Mouse (Mus musculus): ENCODE measurements around the gene Ccdc40. TPM values are rescaled to one million over a fixed set of nuclear protein-coding genes. Genes with fewer than 3 reads are reported as not detected.

The Ccdc40 gene
- polyA plus RNA-seq, 1 experiment = not detected

DNA sequence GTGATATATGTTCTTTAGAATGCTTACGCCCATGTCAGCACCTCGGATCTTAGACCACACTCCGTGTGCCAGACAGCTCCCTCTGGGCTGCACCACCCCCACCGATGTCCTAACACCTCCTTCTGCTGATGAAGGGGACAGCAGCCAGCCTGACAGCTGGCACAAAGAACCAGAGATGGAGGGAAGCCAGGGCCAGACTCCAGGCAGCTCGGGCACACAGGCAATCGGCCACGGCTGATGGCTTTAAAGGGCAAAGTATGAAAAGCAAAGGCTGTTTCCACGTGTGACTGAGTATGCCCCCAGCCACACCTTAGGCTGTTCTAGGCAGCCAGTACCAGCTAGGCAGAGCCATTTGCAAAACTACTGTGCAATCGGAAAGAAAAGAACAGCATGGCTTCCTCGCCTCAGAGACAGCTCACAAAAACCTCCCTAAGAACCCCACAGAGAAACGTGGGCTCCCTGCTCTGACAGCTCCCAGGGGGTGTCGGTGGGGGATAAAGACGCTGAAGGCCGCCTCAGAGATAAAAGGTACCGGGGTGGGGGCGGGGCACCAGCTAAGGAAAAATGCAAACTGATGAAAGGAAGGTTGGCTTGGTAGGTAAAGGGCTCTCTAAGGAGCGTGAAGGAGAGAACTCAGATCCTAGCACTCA, 8.4 kb upstream of the Ccdc40 start:
- TF ChIP-seq GATA1 (IDR thresholded peaks at IDR 0.05; ENCODE audit: low read length) = no peak

DNA sequence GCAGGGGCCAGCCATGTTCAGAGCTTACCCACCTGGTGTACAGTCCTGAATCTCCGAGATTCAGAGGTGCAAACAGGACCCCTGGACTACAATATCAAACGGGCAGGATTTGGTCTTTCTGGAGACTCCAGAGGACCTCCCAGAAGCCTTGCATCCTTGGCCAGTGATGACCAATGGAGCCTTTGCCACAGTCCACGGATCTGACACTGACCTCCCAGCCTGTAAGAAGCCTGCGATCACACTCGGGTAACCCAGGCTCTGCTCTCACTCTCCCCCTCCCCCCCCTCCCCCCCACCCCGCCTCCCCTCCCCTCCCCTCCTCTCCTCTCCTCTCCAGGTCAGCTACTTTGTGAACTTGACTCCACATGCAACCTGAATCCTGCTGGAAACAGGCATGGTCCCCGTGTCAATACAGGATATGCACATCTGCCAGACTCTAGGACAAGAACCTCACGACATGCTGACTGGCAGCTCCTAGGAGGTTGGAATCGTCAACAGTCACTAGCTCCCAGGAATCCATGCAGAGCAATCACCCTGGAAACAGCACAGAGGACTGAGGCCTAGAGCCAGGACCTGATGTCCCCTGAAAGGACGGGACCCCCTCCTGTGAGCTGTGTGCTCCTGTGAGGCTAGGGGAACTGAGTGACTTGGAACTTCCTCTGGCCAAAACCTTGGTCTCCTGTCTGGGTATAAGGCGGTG, 6.4 kb upstream of the Ccdc40 start:
- TF ChIP-seq GATA1 (IDR thresholded peaks at IDR 0.05; ENCODE audit: low read length) = no peak

DNA sequence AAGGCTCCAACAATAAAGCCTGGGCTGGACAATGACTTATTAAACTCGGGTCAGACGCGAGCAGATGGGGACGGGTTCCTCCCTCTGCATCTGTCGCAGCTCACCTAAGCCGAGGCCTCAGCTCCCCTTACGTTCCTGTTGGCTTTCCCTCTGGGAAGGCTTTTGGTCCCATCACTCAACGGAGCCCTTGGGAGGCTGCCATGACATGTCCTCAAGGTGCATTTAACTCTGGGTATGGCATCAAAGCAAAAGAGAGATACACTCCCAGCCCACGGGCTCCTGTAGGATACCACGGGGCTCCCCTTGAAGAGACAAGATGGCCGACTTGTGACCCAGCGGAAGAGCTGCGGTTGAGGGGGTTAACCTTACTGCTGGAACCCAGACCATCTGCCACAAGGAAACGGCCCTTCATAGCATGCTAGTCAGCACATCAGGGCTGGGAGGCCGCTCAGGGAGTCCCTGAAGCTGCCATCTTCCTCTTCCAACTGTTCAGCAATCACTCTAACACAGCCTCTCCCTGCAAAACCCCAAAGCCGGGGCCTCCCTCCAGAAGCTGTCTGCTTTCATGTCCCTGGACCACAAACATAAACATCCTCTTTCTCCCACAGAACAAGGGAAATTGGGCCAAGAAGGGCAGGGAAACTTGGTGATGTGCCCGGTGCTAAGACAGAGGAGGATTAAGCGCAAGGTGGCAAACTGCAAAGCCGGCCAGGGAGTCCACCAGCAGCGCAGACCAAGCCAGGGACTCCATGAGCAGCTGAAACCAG, 5.1 kb upstream of the Ccdc40 start:
- no peak for TF ChIP-seq GATA1 (IDR thresholded peaks at IDR 0.05; ENCODE audit: low read length)

DNA sequence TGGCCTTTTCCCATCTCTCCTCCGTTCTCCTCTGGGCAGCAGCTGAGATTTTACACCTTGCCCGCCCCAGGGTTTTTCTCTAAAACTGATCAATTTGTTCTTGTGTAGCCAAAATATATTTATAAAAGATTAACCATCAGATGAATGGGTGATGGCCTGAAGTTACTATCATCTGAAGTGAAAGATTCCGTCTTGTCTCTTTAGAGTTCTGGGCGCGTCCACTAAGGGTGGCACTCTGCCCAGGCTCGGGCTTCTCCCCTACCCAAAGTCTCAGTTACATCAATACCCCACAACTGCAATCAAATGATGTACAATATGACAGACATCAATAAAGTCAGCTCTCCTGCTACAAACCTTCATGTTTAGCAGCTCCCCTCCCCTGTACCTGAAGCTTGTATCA, 3.4 kb upstream of the Ccdc40 start:
- TF ChIP-seq GATA1 (IDR thresholded peaks at IDR 0.05; ENCODE audit: low read length) = no peak

DNA sequence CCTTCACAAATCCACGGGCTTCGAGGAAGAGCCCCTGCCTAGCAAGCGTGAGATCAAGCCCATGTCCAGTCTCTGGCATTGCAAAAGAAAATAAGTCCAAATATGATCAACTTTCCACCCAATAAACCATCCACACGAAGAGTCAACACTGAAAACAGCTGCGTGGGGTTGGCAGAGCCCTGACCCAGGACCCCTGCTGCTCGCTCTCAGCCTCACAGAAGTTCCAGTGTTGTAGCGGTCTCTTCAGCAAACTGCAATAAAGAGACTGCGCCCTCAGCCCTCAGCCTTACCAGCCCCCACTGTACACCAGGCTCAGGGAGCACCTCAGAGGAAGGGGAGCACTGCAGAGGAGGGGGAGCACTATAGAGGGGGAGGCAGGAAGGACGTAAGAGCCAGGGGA, 2.7 kb upstream of the Ccdc40 start:
- no peak for TF ChIP-seq GATA1 (IDR thresholded peaks at IDR 0.05; ENCODE audit: low read length)

DNA sequence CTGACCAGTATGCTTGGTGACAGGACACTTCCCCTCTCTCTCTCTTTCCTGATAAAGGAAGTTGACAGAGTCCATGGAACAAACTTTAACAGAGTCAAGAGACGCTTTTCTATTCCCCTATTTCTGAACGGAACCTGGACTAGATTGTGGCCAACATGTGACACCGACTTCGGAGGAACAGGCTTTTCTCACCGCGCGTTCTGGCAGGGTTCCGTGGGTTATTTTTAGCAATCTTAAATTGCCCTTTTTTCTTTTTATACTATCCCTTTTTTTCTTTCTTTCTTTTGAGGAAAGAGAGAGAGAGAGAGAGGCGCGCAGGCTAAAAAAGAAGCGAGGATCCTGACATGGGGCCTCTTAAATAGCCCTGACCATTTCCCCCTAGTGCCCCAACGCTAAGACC, 781 bp upstream of the Ccdc40 start:
- no peak for TF ChIP-seq GATA1 (IDR thresholded peaks at IDR 0.05; ENCODE audit: low read length)

DNA sequence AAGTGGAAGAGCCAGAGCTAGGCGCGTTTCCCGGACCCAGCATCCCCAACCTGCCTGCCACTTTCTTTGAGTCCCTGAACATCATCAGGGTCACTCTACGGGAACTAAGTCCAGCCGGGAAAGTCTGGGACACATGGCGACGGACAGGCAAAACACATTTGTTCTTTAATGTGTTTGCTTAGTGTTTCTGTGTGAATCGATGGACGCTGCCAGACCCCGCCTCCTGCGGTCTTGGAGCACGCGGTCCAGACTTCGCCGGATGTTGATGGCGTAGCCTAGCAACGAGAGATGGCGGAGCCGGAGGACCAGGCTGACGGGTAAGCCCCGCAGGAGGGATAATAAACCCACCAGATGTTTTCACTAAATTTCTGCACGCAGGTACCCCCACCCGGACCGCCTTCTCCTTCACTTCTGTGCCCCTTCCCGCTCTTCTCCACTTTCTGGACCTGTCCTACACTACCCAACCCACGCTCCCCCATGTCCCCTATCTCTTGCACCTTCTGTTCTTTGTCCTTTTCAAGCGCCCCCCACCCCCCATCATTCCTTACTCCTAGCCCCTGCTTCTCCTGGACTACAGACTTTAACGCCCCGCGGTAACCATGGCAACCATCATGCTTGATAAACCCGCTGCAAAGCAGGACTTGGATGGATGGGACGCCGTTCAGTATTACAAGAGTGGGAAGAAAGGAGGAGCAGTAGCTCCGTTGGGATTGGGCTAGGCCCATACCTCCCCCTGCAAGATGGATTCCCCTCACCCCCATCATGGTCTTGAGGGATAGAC, 664 bp downstream of the Ccdc40 start:
- TF ChIP-seq GATA1 (IDR thresholded peaks at IDR 0.05; ENCODE audit: low read length) = no peak

DNA sequence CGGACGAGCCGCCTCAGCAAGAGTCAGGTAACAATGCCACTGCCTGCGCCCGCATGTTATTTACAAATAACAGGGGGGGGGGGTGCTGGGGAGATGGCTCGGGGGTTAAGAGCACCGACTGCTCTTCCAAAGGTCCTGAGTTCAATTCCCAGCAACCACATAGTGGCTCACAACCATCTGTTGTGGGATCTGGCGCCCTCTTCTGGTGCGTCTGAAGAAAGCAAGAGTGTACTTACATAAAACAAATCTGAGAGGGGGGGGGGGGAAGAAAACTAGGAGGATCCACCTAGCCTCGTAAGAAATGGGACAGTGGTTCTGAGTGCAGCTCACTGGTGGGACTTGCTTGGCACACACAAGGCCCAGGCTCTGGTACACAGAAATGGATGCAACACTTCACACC, 6.4 kb downstream of the Ccdc40 start:
- no peak for TF ChIP-seq GATA1 (IDR thresholded peaks at IDR 0.05; ENCODE audit: low read length)

DNA sequence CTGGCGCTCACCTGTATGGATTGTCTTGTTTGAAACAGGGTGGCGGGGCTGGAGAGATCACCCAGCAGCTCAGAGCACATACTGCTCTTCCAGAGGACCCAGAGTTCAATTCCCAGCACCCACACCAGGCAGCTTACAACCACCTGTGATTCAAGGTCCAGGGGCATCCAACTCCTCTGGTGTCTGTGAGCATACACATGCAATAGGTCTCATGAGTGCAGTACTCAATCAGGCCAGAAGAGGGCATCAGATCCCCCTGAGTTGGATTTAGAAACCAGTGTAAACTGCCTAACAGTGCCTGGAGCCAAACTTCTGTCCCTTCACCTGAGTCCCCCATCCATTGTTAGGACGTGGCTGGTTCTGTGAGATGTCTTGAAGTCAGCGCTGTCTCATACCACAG, 7.2 kb downstream of the Ccdc40 start:
- TF ChIP-seq GATA1 (IDR thresholded peaks at IDR 0.05; ENCODE audit: low read length) = no peak

DNA sequence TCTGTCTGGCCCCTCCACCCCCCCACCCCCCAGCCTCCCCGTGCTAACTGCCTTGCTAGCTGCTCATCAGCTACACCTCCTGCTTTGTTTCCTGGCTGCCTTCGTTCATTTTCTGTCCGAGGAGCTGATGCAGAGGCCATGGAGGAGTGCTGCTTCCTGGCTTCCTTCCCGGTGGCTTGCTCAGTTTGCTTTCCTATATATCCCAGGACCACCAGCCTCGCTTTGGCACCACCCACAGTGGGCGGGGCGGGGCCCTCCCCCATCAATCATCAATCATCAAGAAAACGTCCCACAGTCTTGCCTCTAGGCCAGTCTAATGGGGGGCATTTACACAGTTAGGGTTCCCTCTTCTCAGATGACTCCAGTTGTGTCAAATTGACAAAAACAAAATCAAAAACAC, 8.0 kb downstream of the Ccdc40 start:
- TF ChIP-seq GATA1 (IDR thresholded peaks at IDR 0.05; ENCODE audit: low read length) = no peak

DNA sequence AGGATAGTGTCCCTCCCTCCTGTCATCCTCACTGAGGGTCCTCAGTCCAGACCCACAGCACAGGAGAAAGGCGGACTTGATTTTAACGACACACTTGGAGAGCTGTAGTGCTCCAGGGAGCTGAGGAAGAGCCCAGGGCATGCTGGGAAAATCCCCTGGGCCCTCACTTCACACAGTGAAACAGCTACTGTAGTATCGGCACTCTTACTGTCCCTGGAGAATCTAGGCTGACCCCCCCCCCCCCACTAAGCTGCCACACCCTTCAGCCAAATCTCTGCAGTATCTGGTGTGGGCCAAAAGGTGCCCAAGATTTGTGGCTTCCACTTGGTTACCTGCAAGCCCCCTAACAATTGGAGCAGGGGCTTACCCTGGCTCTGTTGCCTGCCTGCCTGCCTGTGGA, 8.6 kb downstream of the Ccdc40 start:
- no peak for TF ChIP-seq GATA1 (IDR thresholded peaks at IDR 0.05; ENCODE audit: low read length)

DNA sequence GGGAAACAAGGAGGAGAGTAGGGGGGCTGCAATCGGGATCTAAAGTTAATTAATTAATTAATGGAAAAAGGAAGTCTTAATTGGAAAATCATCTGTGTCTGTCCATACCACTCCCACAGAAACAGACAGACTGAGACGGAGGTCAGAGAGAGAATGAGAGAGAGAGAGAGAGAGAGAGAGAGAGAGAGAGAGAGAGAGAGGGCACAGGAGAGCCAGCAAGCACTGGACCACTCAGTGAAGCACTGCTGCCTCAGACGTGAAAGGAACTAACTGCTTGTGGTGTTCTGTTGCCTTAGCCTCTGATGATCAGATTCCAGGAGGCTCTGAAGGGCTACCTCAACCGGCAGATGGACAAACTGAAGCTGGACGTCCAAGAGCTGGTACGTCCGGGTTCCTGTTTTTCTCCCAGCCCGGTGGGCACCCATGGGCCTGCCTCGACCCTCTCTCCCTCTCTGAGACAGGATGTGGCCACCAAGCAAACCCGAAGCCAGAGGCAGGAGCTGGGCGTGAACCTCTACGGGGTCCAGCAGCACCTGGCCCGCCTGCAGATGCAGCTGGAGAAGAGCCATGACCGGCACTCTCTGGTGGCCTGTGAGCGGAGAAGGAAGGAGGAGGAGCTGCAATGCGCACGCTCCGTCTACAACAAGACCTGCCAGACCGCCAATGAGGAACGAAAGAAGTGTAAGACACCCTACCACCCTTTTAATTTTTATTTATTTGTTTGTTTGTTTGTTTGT, 9.4 kb downstream of the Ccdc40 start:
- no peak for TF ChIP-seq GATA1 (IDR thresholded peaks at IDR 0.05; ENCODE audit: low read length)

DNA sequence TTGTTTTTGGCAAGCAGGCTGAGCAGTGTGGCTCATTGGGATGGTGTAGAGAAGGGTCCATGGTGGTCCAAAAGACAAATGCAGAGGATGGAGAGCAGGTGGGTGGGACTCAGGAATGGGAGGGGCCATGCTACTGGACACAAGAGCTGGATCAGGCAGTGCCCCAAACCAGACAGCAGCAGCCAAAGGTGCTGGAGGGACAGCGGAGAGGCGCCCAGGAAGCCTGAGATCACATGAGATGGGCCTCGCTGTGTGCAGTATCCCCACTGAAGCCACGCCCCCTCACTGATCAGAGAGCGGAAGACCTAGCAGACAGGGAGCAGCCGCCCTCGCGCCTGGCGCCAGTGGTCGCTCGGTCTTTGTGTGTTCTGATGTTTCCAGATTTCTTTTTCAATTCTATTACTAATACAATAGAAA, 9.9 kb downstream of the Ccdc40 start:
- no peak for TF ChIP-seq GATA1 (IDR thresholded peaks at IDR 0.05; ENCODE audit: low read length)

DNA sequence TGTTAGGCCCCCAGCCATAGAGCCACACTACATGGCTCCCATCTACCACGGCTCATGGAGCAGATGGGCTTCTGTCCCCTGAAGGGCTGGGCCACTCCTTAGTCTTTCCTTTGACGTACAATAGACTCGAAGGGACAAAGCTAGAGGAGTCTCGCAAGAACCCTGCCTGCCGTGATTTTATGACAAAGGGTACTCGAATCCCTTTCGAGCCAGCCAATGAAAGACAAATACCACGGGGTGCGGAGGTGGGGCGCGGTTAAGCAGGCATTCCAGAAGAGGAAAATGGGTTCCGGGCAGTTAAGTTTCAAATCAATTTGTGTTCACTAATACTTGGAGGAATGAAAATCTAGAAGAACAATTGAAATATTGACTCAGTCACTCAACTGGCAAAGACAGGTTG, 11.1 kb downstream of the Ccdc40 start:
- TF ChIP-seq GATA1 (IDR thresholded peaks at IDR 0.05; ENCODE audit: low read length) = no peak

DNA sequence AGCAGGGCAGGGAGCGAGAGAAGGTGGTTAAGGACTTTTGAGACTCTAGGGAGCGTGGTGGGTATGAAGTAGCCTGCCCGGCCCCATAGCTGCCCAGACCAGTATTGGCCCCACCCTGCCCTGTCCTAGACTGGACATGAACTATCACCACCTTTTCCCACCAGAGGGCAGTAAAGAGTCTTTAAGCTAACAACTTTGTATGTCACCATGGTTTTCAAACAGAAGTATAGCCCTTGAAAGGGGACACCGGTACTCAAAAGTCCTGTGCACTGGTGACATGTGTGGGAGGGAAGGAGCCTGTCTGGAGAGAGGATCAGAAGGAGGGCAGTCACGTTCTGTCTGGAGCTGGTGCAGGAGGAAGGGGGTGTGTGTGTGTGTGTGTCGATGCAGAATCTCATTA, 20.6 kb downstream of the Ccdc40 start:
- no peak for TF ChIP-seq GATA1 (IDR thresholded peaks at IDR 0.05; ENCODE audit: low read length)

Data from G1E-ER4 (cell line).